Mouse (Mus musculus): ENCODE results near the gene Igdcc4. TPM values are rescaled to one million over a fixed set of nuclear protein-coding genes. Genes with fewer than 3 reads are reported as not detected.
A peak's percentile ranks its signal among the peaks of the same experiment; 100 is the strongest.

The Igdcc4 gene
- polyA plus RNA-seq, 2 experiments: 4.5 to 4.6 TPM

- Histone ChIP-seq H3K36me3 (replicated peaks; ENCODE audit: control insufficient read depth, insufficient read depth, low read depth) (peaks cover 18% of the 10 kb centered on the region), H3K27me3 (ENCODE audit: control insufficient read depth, insufficient read depth, low read length) (no peaks in the 10 kb centered on the region), H3K9me3 (ENCODE audit: control insufficient read depth, low read length) (no peaks in the 10 kb centered on the region), H3K4me3 (ENCODE audit: insufficient read depth in 1 of 2, low read depth in 2 of 2, low read length in 2 of 2) (no peak overlapping the region), H3K9ac (replicated peaks) (no peak overlapping the region), H3K4me2 (ENCODE audit: low read depth) (no peak overlapping the region), H3K4me1 (replicated peaks; ENCODE audit: control insufficient read depth in 2 of 2, insufficient read depth in 2 of 2, low read length in 1 of 2) (peaks cover 0 to 7% of the 10 kb centered on the region in 2 experiments; a peak in 3 of 4 replicates), H3K27ac (no peak overlapping the region)
- TF ChIP-seq CTCF (IDR thresholded peaks at IDR 0.05; ENCODE audit: low read depth) (no peak), EP300 (IDR thresholded peaks at IDR 0.05; ENCODE audit: low read depth) (peak; percentile 19; the same call in 1 of the 2 replicates)
- no peak for ATAC-seq (ENCODE audit: insufficient read depth)
- WGBS (ENCODE audit: insufficient replicate concordance): 36% methylated on average over 1 of the region's 1 CpGs
- no peak for DNase-seq (ENCODE audit: low read depth in 3 of 3, low spot score in 3 of 3)
Measured at GRCm38 (mm10) chr9:65085270-65085669, 16.0 kb upstream of the Igdcc4 start.

- Histone ChIP-seq H3K4me3 (ENCODE audit: insufficient read depth in 1 of 2, low read depth in 2 of 2, low read length in 2 of 2) (no peak overlapping the region), H3K27ac (no peak overlapping the region), H3K36me3 (replicated peaks; ENCODE audit: control insufficient read depth, insufficient read depth, low read depth) (peaks cover 9% of the 10 kb centered on the region; the same call in 1 of the 2 replicates), H3K27me3 (ENCODE audit: control insufficient read depth, insufficient read depth, low read length) (no peaks in the 10 kb centered on the region), H3K9me3 (ENCODE audit: control insufficient read depth, low read length) (no peaks in the 10 kb centered on the region), H3K9ac (replicated peaks) (no peak overlapping the region), H3K4me1 (replicated peaks; ENCODE audit: control insufficient read depth in 2 of 2, insufficient read depth in 2 of 2, low read length in 1 of 2) (peaks cover 0 to 7% of the 10 kb centered on the region in 2 experiments; a peak in 3 of 4 replicates), H3K4me2 (ENCODE audit: low read depth) (no peak overlapping the region)
- DNase-seq (ENCODE audit: low read depth in 3 of 3, low spot score in 3 of 3) (no peak), ATAC-seq (ENCODE audit: insufficient read depth) (no peak)
- no peak for TF ChIP-seq EP300 (IDR thresholded peaks at IDR 0.05; ENCODE audit: low read depth)
- no peak for TF ChIP-seq CTCF (IDR thresholded peaks at IDR 0.05; ENCODE audit: low read depth)
- 30% methylated on average over 1 of the region's 1 CpGs for WGBS (ENCODE audit: insufficient replicate concordance)
Measured at GRCm38 (mm10) chr9:65086801-65087200, 14.5 kb upstream of the Igdcc4 start.

GRCm38 (mm10) chr9:65087490-65087889, 13.8 kb upstream of the Igdcc4 start:
- H3K4me3 ChIP-seq (ENCODE audit: insufficient read depth in 1 of 2, low read depth in 2 of 2, low read length in 2 of 2): no peak overlapping the region
- H3K27ac ChIP-seq: no peak overlapping the region
- H3K9me3 ChIP-seq (ENCODE audit: control insufficient read depth, low read length): no peaks in the 10 kb centered on the region
- TF ChIP-seq CTCF (IDR thresholded peaks at IDR 0.05; ENCODE audit: low read depth) (no peak), EP300 (IDR thresholded peaks at IDR 0.05; ENCODE audit: low read depth) (no peak)
- H3K4me2 ChIP-seq (ENCODE audit: low read depth): no peak overlapping the region
- 25% methylated on average over 5 of the region's 5 CpGs for WGBS (ENCODE audit: insufficient replicate concordance)
- peaks cover 5% of the 10 kb centered on the region; the same call in 1 of the 2 replicates for H3K36me3 ChIP-seq (replicated peaks; ENCODE audit: control insufficient read depth, insufficient read depth, low read depth)
- H3K27me3 ChIP-seq (ENCODE audit: control insufficient read depth, insufficient read depth, low read length): no peaks in the 10 kb centered on the region
- no peak overlapping the region for H3K9ac ChIP-seq (replicated peaks)
- ATAC-seq (ENCODE audit: insufficient read depth): no peak
- DNase-seq (ENCODE audit: low read depth in 3 of 3, low spot score in 3 of 3): no peak
- peaks cover 0 to 7% of the 10 kb centered on the region in 2 experiments; a peak in 3 of 4 replicates for H3K4me1 ChIP-seq (replicated peaks; ENCODE audit: control insufficient read depth in 2 of 2, insufficient read depth in 2 of 2, low read length in 1 of 2)

- Histone ChIP-seq H3K36me3 (replicated peaks; ENCODE audit: control insufficient read depth, insufficient read depth, low read depth) (no peaks in the 10 kb centered on the region), H3K4me2 (ENCODE audit: low read depth) (no peak overlapping the region), H3K9me3 (ENCODE audit: control insufficient read depth, low read length) (no peaks in the 10 kb centered on the region), H3K27ac (no peak overlapping the region), H3K4me3 (ENCODE audit: insufficient read depth in 1 of 2, low read depth in 2 of 2, low read length in 2 of 2) (no peak overlapping the region), H3K27me3 (ENCODE audit: control insufficient read depth, insufficient read depth, low read length) (no peaks in the 10 kb centered on the region), H3K9ac (replicated peaks) (no peak overlapping the region), H3K4me1 (replicated peaks; ENCODE audit: control insufficient read depth in 2 of 2, insufficient read depth in 2 of 2, low read length in 1 of 2) (no peaks in the 10 kb centered on the region; a peak in 1 of 4 replicates)
- no peak for TF ChIP-seq CTCF (IDR thresholded peaks at IDR 0.05; ENCODE audit: low read depth)
- TF ChIP-seq EP300 (IDR thresholded peaks at IDR 0.05; ENCODE audit: low read depth): no peak
- ATAC-seq (ENCODE audit: insufficient read depth) (no peak), DNase-seq (ENCODE audit: low read depth in 3 of 3, low spot score in 3 of 3) (no peak)
- WGBS (ENCODE audit: insufficient replicate concordance): 62% methylated on average over 6 of the region's 6 CpGs
Measured at GRCm38 (mm10) chr9:65094237-65094636, 7.0 kb upstream of the Igdcc4 start.

GRCm38 (mm10) chr9:65101686-65102376, 545 bp downstream of the Igdcc4 start:
- peak; percentile 14 to 26 (median 15) for DNase-seq (ENCODE audit: low read depth in 3 of 3, low spot score in 3 of 3)
- Histone ChIP-seq H3K4me3 (ENCODE audit: insufficient read depth in 1 of 2, low read depth in 2 of 2, low read length in 2 of 2) (peak overlapping the region; percentile 22 to 59), H3K27ac (no peak overlapping the region; the same call in 1 of the 2 replicates), H3K4me2 (ENCODE audit: low read depth) (peak overlapping the region; percentile 65), H3K36me3 (replicated peaks; ENCODE audit: control insufficient read depth, insufficient read depth, low read depth) (no peaks in the 10 kb centered on the region), H3K9me3 (ENCODE audit: control insufficient read depth, low read length) (no peaks in the 10 kb centered on the region), H3K4me1 (replicated peaks; ENCODE audit: control insufficient read depth in 2 of 2, insufficient read depth in 2 of 2, low read length in 1 of 2) (peaks cover 0 to 2% of the 10 kb centered on the region in 2 experiments; a peak in 2 of 4 replicates), H3K9ac (replicated peaks) (peak overlapping the region; percentile 50), H3K27me3 (ENCODE audit: control insufficient read depth, insufficient read depth, low read length) (peaks cover 39% of the 10 kb centered on the region)
- WGBS (ENCODE audit: insufficient replicate concordance): 1% methylated on average over 39 of the region's 39 CpGs
- TF ChIP-seq EP300 (IDR thresholded peaks at IDR 0.05; ENCODE audit: low read depth) (no peak), CTCF (IDR thresholded peaks at IDR 0.05; ENCODE audit: low read depth) (no peak)
- ATAC-seq (ENCODE audit: insufficient read depth): peak; percentile 67

Data from liver, embryonic 14.5 days (tissue).